Mouse (Mus musculus) thymus, postnatal 14 days (tissue): Measurements from ENCODE around the gene Cytl1.

Experiments
- DNase-seq: peaks from one replicate; pipeline ENCODE4 v3.0.0; 2021

Gene Cytl1

GRCm38 (mm10) chr5:37770870-37771269, 35.6 kb downstream of the Cytl1 start:
- DNase-seq, result no peak

GRCm38 (mm10) chr5:37774011-37774410, 38.7 kb downstream of the Cytl1 start:
- DNase-seq, result no peak

- no peak for DNase-seq
Measured at GRCm38 (mm10) chr5:37775681-37776080, 40.4 kb downstream of the Cytl1 start.

GRCm38 (mm10) chr5:37783306-37783705, 48.0 kb downstream of the Cytl1 start:
- no peak for DNase-seq

- no peak for DNase-seq
Measured at GRCm38 (mm10) chr5:37784847-37785391, 49.6 kb downstream of the Cytl1 start.
